Mouse (Mus musculus): Measurements from ENCODE around the gene Peg12. TPM values are rescaled to one million over a fixed set of nuclear protein-coding genes. Genes with fewer than 3 reads are reported as not detected.

The Peg12 gene
- 0.16 TPM for polyA plus RNA-seq (2015; fragmentation: Illumina TruSeq; extraction: RNeasy Lipid Tissue Mini Kit (QIAGEN cat#74804); ENCODE audit: low read depth, low replicate concordance)

DNA sequence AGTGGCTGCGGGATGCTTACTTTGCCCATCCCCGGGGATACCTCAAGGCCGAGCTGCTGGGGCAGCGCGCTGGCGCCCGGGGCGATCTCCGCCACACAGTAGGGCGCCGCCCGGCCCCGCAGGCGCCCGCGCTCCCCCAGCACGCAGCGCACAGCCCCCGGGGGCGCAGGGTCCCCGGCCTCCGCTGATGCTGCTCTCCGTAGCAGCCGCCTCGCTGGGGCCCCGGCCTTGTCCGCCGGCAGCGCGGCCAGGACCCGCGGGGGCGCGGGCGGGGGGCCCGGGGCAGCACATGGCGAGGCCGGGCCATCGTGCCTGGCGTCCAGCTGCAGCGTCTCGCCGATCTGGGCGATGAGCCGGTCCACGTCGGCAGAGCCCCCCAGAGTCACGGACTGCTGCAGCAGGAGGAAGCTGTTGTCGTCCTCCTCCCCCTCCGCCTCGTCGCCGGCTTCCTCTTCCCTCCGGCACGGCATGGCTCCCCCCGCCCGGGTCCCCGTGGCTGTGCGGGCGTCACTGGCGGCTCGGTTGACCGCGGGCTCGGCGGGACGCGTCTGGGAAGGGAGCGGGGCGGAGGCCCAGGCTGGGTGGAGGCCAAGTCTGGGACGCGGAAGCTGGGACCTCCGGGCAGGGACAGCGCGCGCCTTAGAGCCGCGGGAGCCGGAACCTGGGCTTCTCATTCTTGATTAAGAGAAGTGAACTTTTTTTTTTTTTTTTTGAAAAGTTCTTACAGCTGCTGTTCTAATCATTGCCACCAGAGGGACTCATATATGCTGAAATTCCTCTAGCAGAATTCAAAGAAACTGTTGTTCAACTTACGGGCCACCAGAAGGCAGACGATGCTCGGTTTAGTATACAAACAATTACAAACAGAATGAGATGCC, at the start of gene Peg12:
TSS of gene Peg12 (minus strand) at position 633 of the 878 bp plus-strand sequence.

GRCm38 (mm10) chr7:62419493-62420360, 44.6 kb downstream of the Peg12 start, which contains the start of gene Mkrn3:
Gene Mkrn3, minus strand, starts transcription at chr7:62420139.

Other genes with a start within 250 kb of the Peg12 start
- gene Ndn, start 117.9 kb downstream of the Peg12 start, polyA plus RNA-seq (2015; fragmentation: Illumina TruSeq; extraction: RNeasy Lipid Tissue Mini Kit (QIAGEN cat#74804); ENCODE audit: low read depth, low replicate concordance), result 163 TPM
- 1.5 TPM for gene Magel2, start 87.5 kb downstream of the Peg12 start, polyA plus RNA-seq (2015; fragmentation: Illumina TruSeq; extraction: RNeasy Lipid Tissue Mini Kit (QIAGEN cat#74804); ENCODE audit: low read depth, low replicate concordance)
- 1.6 TPM for gene Mkrn3, start 44.4 kb downstream of the Peg12 start, polyA plus RNA-seq (2015; fragmentation: Illumina TruSeq; extraction: RNeasy Lipid Tissue Mini Kit (QIAGEN cat#74804); ENCODE audit: low read depth, low replicate concordance)